Mouse (Mus musculus): ENCODE data around the gene Mindy1. TPM values are rescaled to one million over a fixed set of nuclear protein-coding genes. Genes with fewer than 3 reads are reported as not detected.
"Not testable (repeated sequence)": the region's sequence is repeated elsewhere in the genome, so short reads cannot be mapped to it uniquely, and the experiment has no call there.

Gene Mindy1
- total RNA-seq, 2 experiments from 2014 or later: 19.1 to 22.7 TPM

GRCm38 (mm10) chr3:95323429-95323828 is 42.3 kb downstream of the Mindy1 start:
- Histone ChIP-seq H3K4me3 (no peak overlapping the region), H3K27ac (peak overlapping the region; percentile 75; the same call in 1 of the 2 replicates)
- TF ChIP-seq CTCF (conservative IDR thresholded peaks at IDR 0.05): no peak
- no peak for DNase-seq (ENCODE audit: low spot score in 2 of 2)

- no peak for DNase-seq (ENCODE audit: low spot score in 2 of 2)
- Histone ChIP-seq H3K4me3 (no peak overlapping the region), H3K27ac (no peak overlapping the region)
- peak; percentile 64 for TF ChIP-seq CTCF (conservative IDR thresholded peaks at IDR 0.05)
Observed at GRCm38 (mm10) chr3:95324454-95325144, 43.5 kb downstream of the Mindy1 start.

- Histone ChIP-seq H3K4me3 (no peak overlapping the region), H3K27ac (no peak overlapping the region)
- TF ChIP-seq CTCF (conservative IDR thresholded peaks at IDR 0.05): no peak
- no peak for DNase-seq (ENCODE audit: low spot score in 2 of 2)
Observed at GRCm38 (mm10) chr3:95328803-95329404, 47.8 kb downstream of the Mindy1 start.

DNA sequence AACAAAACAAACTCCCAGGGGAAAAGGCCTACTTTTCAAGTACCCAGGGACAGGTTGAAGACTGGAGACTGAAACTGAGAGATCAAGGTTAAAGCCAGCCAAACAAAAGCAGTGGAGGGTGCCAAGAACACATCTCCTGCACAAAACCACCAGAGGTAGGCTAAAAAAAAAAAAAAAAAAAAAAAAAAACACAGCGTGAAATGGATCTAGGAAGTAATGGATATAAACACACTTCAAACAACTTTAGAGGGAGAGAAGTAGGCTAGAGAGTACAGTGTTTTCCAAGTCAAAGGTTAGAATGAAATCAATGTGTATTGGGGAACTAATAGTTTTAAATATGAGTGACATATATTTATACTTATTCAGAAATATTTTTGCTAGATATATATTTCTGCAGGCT is 50.4 kb downstream of the Mindy1 start:
- TF ChIP-seq CTCF (conservative IDR thresholded peaks at IDR 0.05): no peak
- no peak for DNase-seq (ENCODE audit: low spot score in 2 of 2)
- Histone ChIP-seq H3K27ac (no peak overlapping the region), H3K4me3 (no peak overlapping the region)

- Histone ChIP-seq H3K4me3 (no peak overlapping the region), H3K27ac (no peak overlapping the region)
- no peak for TF ChIP-seq CTCF (conservative IDR thresholded peaks at IDR 0.05)
- no peak for DNase-seq (ENCODE audit: low spot score in 2 of 2)
Observed at GRCm38 (mm10) chr3:95337345-95337744, 56.2 kb downstream of the Mindy1 start.

GRCm38 (mm10) chr3:95338251-95338650 is 57.1 kb downstream of the Mindy1 start:
- TF ChIP-seq CTCF (conservative IDR thresholded peaks at IDR 0.05): no peak
- Histone ChIP-seq H3K4me3 (no peak overlapping the region), H3K27ac (no peak overlapping the region)
- DNase-seq (ENCODE audit: low spot score in 2 of 2): no peak

- not testable (repeated sequence) for DNase-seq (ENCODE audit: low spot score in 2 of 2); H3K4me3 ChIP-seq
Observed at GRCm38 (mm10) chr3:95343356-95344000, 62.3 kb downstream of the Mindy1 start.

More at GRCm38 (mm10) chr3:95343356-95344000, 62.3 kb downstream of the Mindy1 start:
- not testable (repeated sequence) for H3K27ac ChIP-seq

Other genes with a start within 250 kb of the Mindy1 start
- 100 to 1,000 TPM; 158 to 160 TPM for gene Psmd4, start 238.7 kb upstream of the Mindy1 start, total RNA-seq (2021)
- 10 to 100 TPM; 64.1 to 71.0 TPM for gene Pip5k1a, start 174.4 kb upstream of the Mindy1 start, total RNA-seq (2021)
- gene Vps72, start 170.3 kb upstream of the Mindy1 start, total RNA-seq (2021): 10 to 100 TPM; 43.5 to 46.1 TPM
- gene Tmod4, start 156.9 kb upstream of the Mindy1 start, total RNA-seq (2021): under 1 TPM in 1 of 2 experiments, not detected in 1; 0.71 TPM
- 10 to 100 TPM; 50.4 to 57.5 TPM for gene Scnm1, start 147.3 kb upstream of the Mindy1 start, total RNA-seq (2021)
- gene Lysmd1, start 147.3 kb upstream of the Mindy1 start, total RNA-seq (2021): 10 to 100 TPM; 16.4 to 16.7 TPM
- gene Tnfaip8l2, start 139.0 kb upstream of the Mindy1 start, total RNA-seq (2021): 1 to 10 TPM; 2.5 to 2.7 TPM
- gene Sema6c, start 120.9 kb upstream of the Mindy1 start, total RNA-seq (2021): 10 to 100 TPM; 33.9 to 46.6 TPM
- gene Gabpb2, start 63.4 kb upstream of the Mindy1 start, total RNA-seq (2021): 10 to 100 TPM; 15.4 to 20.0 TPM
- gene Cdc42se1, start 52.6 kb upstream of the Mindy1 start, total RNA-seq (2021): 10 to 100 TPM; 67.5 to 77.5 TPM
- 100 to 1,000 TPM; 287 to 294 TPM for gene Mllt11, start 49.2 kb upstream of the Mindy1 start, total RNA-seq (2021)
- gene Gm128, start 39.7 kb upstream of the Mindy1 start, total RNA-seq (2021): under 1 TPM; 0.25 to 0.54 TPM
- gene Bnipl, start 30.2 kb upstream of the Mindy1 start, total RNA-seq (2021): under 1 TPM; 0.37 to 0.69 TPM
- gene Prune1, start 731 bp downstream of the Mindy1 start, total RNA-seq (2021): 10 to 100 TPM; 22.0 to 22.4 TPM
- gene Anxa9, start 25.8 kb downstream of the Mindy1 start, total RNA-seq (2021): 1 to 10 TPM; 1.5 TPM
- gene Cers2, start 33.4 kb downstream of the Mindy1 start, total RNA-seq (2021): 10 to 100 TPM; 53.1 to 63.3 TPM
- gene Setdb1, start 75.9 kb downstream of the Mindy1 start, total RNA-seq (2021): 10 to 100 TPM; 37.7 to 39.2 TPM
- gene 4930558C23Rik, start 121.5 kb downstream of the Mindy1 start, total RNA-seq (2021): not detected
- gene Arnt, start 153.0 kb downstream of the Mindy1 start, total RNA-seq (2021): 10 to 100 TPM; 36.0 to 45.1 TPM
- gene Ctsk, start 217.9 kb downstream of the Mindy1 start, total RNA-seq (2021): 1 to 10 TPM; 2.6 TPM
- gene Ctss, start 245.4 kb downstream of the Mindy1 start, total RNA-seq (2021): 10 to 100 TPM; 55.0 to 57.5 TPM

Measured in layer of hippocampus, adult 2 months (tissue).